Mouse (Mus musculus) heart, embryonic 15.5 days (tissue): ENCODE measurements around the gene Trdmt1. TPM values are rescaled to one million over a fixed set of nuclear protein-coding genes. Genes with fewer than 3 reads are reported as not detected.

Experiments used
- ATAC-seq: fragments of 200-750 bp; cut with Nextera tagmentation; replicated peaks from 2 replicates; pipeline ENCODE4 v1.8.0; 2017; ENCODE audit warnings: low read depth, moderate TSS enrichment; ENCODE audit not compliant: insufficient number of reproducible peaks, insufficient read depth, low FRiP score
- H3K27ac ChIP-seq: fragments of 300-500 bp; sonication (generic); 2 replicates; pipeline ENCODE4 v1.5.1; 2015; ENCODE audit warnings: mild to moderate bottlenecking, inconsistent platforms
- H3K27me3 ChIP-seq: fragments of 300-500 bp; sonication (generic); 2 replicates; pipeline ENCODE4 v1.6.1; 2015; ENCODE audit warnings: inconsistent platforms
- H3K36me3 ChIP-seq: fragments of 300-500 bp; sonication (generic); 2 replicates; pipeline ENCODE4 v1.6.1; 2015; ENCODE audit warnings: mild to moderate bottlenecking, inconsistent platforms
- H3K4me1 ChIP-seq: fragments of 300-500 bp; sonication (generic); replicated peaks from 2 replicates; pipeline ENCODE4 v1.6.1; 2015; ENCODE audit warnings: inconsistent platforms
- H3K4me2 ChIP-seq: fragments of 300-500 bp; sonication (generic); 2 replicates; pipeline ENCODE4 v1.6.1; 2015; ENCODE audit warnings: inconsistent platforms, mild to moderate bottlenecking, moderate library complexity
- H3K4me3 ChIP-seq: fragments of 300-500 bp; sonication (generic); 2 replicates; pipeline ENCODE4 v1.5.1; 2015; ENCODE audit warnings: mild to moderate bottlenecking, inconsistent platforms
- H3K9ac ChIP-seq: fragments of 300-500 bp; sonication (generic); 2 replicates; pipeline ENCODE4 v1.6.1; 2015; ENCODE audit warnings: mild to moderate bottlenecking, inconsistent platforms
- H3K9me3 ChIP-seq: fragments of 300-500 bp; sonication (generic); replicated peaks from 2 replicates; pipeline ENCODE4 v1.6.1; 2016; ENCODE audit warnings: inconsistent platforms
- WGBS: fragments of 180-500 bp; shearing (Covaris S2); methylation state at CpG from one replicate; pipeline ENCODE4 v1.1.7; 2015; ENCODE audit warnings: mixed read lengths; 5-methylcytosine and 5-hydroxymethylcytosine counted together
- polyA plus RNA-seq: library from polyadenylated mRNA; unstranded; fragments of >200 nt; fragmentation: Nextera tagmentation; extraction: Ambion mirVana; gene quantifications from 2 replicates; pipeline ENCODE4 v1.2.1, GENCODE M21; 2015

Gene Trdmt1
- polyA plus RNA-seq, 1 experiment from 2014 or later, result 7.6 TPM

GRCm38 (mm10) chr2:13556239-13556638, 11.8 kb upstream of the Trdmt1 start:
- Histone ChIP-seq H3K36me3 (no peaks in the 10 kb centered on the region), H3K27me3 (no peaks in the 10 kb centered on the region), H3K9ac (no peak overlapping the region), H3K9me3 (no peaks in the 10 kb centered on the region), H3K4me3 (no peak overlapping the region), H3K4me1 (peaks cover 14% of the 10 kb centered on the region), H3K4me2 (no peak overlapping the region), H3K27ac (no peak overlapping the region)
- ATAC-seq, result no peak

- Histone ChIP-seq H3K36me3 (no peaks in the 10 kb centered on the region), H3K9ac (no peak overlapping the region), H3K4me2 (no peak overlapping the region), H3K9me3 (no peaks in the 10 kb centered on the region), H3K27me3 (no peaks in the 10 kb centered on the region), H3K4me1 (peaks cover 14% of the 10 kb centered on the region), H3K27ac (no peak overlapping the region), H3K4me3 (no peak overlapping the region)
- no peak for ATAC-seq
- WGBS, result 34% methylated on average over 2 of the region's 2 CpGs
These were observed 9.5 kb upstream of the Trdmt1 start for GRCm38 (mm10) chr2:13553966-13554365.

GRCm38 (mm10) chr2:13548749-13549148, 4.3 kb upstream of the Trdmt1 start:
- no peaks in the 10 kb centered on the region for H3K36me3 ChIP-seq
- no peak for ATAC-seq
- H3K4me3 ChIP-seq, result no peak overlapping the region
- H3K9ac ChIP-seq, result no peak overlapping the region
- 62% methylated on average over 3 of the region's 3 CpGs for WGBS
- peaks cover 8% of the 10 kb centered on the region for H3K4me1 ChIP-seq
- H3K4me2 ChIP-seq, result no peak overlapping the region
- H3K27ac ChIP-seq, result no peak overlapping the region
- no peaks in the 10 kb centered on the region for H3K27me3 ChIP-seq
- H3K9me3 ChIP-seq, result no peaks in the 10 kb centered on the region

DNA sequence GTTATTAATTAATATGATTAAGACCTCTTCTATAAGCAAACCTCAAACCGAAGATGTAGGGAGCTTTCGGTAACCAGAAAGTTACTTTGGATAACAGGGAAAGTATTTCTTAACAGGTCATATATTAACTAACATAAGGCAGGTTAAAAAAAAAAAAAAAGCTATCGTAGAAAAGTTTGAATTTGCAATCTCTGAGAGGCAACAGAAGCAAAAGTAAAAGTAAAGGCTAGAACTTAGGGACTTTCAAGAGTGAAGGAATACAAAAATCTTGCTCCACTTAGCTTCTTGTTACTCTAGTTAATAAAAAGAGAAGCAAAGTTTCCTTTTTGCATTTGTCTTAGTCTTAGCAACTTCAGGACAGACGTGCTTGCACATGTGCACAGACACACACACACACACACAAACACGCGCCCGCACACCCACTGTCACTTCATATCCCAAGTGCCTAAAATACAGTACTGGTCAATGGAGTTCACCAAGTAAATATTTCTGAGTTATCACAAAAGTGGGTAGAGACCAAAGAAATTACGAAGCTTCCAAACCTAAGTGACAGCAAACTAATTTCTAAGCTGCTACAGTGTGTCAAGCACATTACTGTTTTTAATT, 846 bp downstream of the Trdmt1 start:
- Histone ChIP-seq H3K4me2 (peak overlapping the region; percentile 64), H3K27ac (peak overlapping the region; percentile 93), H3K36me3 (no peaks in the 10 kb centered on the region), H3K4me3 (peak overlapping the region; percentile 62), H3K27me3 (no peaks in the 10 kb centered on the region), H3K4me1 (peaks cover 10% of the 10 kb centered on the region), H3K9me3 (no peaks in the 10 kb centered on the region), H3K9ac (peak overlapping the region; percentile 58)
- 0 out of 2 replicates have a peak, but pooled peaks have one; percentile 7 for ATAC-seq
- 53% methylated on average over 8 of the region's 8 CpGs for WGBS

DNA sequence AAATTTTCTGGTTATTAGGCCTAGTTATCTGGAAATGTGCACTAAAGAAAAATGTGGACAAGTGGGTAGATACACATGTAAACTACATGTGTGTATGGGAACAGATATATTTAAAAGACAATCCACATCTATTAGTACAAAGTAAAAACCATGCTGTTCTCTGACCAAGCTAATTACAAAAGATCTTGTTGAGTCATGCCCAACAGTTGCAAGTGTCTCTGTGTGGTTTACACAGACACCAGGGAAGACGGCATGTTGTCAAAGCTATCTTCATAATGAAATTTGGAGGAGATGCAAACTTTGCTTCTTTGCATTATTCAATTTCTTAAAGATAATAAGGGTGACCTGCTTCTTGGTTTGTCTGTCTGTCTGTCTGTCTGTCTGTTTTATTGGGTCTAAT, 4.6 kb downstream of the Trdmt1 start:
- no peak overlapping the region for H3K4me2 ChIP-seq
- no peak for ATAC-seq
- no peak overlapping the region for H3K27ac ChIP-seq
- WGBS, result 85% methylated on average over 1 of the region's 1 CpGs
- H3K36me3 ChIP-seq, result no peaks in the 10 kb centered on the region
- no peak overlapping the region for H3K9ac ChIP-seq
- peaks cover 8% of the 10 kb centered on the region for H3K4me1 ChIP-seq
- no peak overlapping the region for H3K4me3 ChIP-seq
- H3K27me3 ChIP-seq, result no peaks in the 10 kb centered on the region
- no peaks in the 10 kb centered on the region for H3K9me3 ChIP-seq

DNA sequence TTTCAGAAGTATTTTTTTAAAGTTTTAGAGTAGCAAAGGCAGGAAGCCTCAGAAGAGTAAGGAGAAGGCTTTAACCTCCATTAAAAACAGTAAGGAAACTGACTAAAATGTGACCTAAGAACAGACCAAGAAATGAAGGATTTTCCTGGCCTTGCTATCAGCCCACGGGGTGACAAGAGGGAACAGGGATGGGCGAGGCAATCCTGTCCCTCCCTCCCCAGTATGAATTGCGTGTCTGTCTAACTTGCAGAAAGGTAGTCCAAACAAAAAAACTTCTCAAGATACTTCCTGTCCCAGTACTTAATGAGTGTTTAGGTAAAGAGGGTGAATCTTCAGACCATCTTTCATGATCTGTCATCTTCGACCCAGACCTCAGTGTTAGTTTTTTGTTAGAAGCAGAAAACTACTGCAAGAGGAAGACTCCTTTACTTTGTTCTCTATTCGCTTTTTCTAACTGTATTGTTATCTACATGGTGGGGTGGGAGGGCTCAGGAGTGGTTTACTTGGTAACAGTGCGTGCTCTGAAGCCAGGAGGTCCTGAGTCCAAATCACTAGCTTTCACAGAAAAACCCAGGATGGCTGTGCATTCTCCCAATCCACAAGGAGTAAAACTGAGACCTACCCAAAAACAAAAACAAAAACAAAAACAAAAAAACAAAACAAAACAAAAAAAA, 5.6 kb downstream of the Trdmt1 start:
- H3K4me1 ChIP-seq, result peaks cover 3% of the 10 kb centered on the region; the same call in 1 of the 2 replicates
- no peak overlapping the region for H3K4me3 ChIP-seq
- no peak overlapping the region for H3K27ac ChIP-seq
- WGBS, result 59% methylated on average over 6 of the region's 6 CpGs
- no peaks in the 10 kb centered on the region for H3K27me3 ChIP-seq
- no peak for ATAC-seq
- H3K36me3 ChIP-seq, result no peaks in the 10 kb centered on the region
- no peak overlapping the region for H3K9ac ChIP-seq
- no peak overlapping the region for H3K4me2 ChIP-seq
- H3K9me3 ChIP-seq, result no peaks in the 10 kb centered on the region

- WGBS, result 95% methylated on average over 2 of the region's 2 CpGs
- H3K9me3 ChIP-seq, result no peaks in the 10 kb centered on the region
- no peak overlapping the region for H3K4me2 ChIP-seq
- no peak overlapping the region for H3K4me3 ChIP-seq
- H3K36me3 ChIP-seq, result no peaks in the 10 kb centered on the region
- H3K27ac ChIP-seq, result no peak overlapping the region
- H3K4me1 ChIP-seq, result no peaks in the 10 kb centered on the region
- no peak overlapping the region for H3K9ac ChIP-seq
- no peak for ATAC-seq
- H3K27me3 ChIP-seq, result no peaks in the 10 kb centered on the region
These were observed 6.2 kb downstream of the Trdmt1 start for GRCm38 (mm10) chr2:13538258-13538657.

DNA sequence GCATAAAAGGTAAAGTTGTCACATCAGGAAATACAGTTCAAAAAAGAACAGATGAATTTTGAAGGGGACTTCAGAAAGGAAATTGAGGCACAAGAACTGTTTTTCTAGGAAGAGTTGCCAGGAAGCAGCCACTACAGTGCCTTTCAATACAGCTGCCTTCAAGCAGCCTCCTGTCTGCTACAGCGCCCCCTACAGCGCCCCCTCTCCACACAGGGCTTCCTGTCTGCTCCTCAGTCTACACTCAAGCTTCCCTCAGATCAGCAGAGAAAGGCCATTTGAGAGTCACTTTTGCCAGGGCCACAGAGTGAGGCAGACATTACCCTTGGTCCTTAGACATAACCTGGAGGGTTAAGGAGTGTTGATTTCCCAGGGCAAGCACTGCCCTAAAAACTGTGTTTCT, 6.7 kb downstream of the Trdmt1 start:
- Histone ChIP-seq H3K4me2 (no peak overlapping the region), H3K27ac (no peak overlapping the region), H3K27me3 (no peaks in the 10 kb centered on the region), H3K4me3 (no peak overlapping the region), H3K9ac (no peak overlapping the region), H3K36me3 (no peaks in the 10 kb centered on the region), H3K4me1 (no peaks in the 10 kb centered on the region), H3K9me3 (no peaks in the 10 kb centered on the region)
- ATAC-seq, result no peak
- 16% methylated on average over 2 of the region's 2 CpGs for WGBS

GRCm38 (mm10) chr2:13536747-13537146, 7.7 kb downstream of the Trdmt1 start:
- no peak for ATAC-seq
- Histone ChIP-seq H3K9ac (no peak overlapping the region), H3K4me1 (no peaks in the 10 kb centered on the region), H3K27me3 (no peaks in the 10 kb centered on the region), H3K27ac (no peak overlapping the region), H3K4me2 (no peak overlapping the region), H3K4me3 (no peak overlapping the region), H3K36me3 (no peaks in the 10 kb centered on the region), H3K9me3 (no peaks in the 10 kb centered on the region)

GRCm38 (mm10) chr2:13530639-13531038, 13.8 kb downstream of the Trdmt1 start:
- WGBS, result 56% methylated on average over 6 of the region's 6 CpGs
- Histone ChIP-seq H3K36me3 (no peaks in the 10 kb centered on the region), H3K4me2 (no peak overlapping the region), H3K4me1 (peaks cover 11% of the 10 kb centered on the region), H3K4me3 (no peak overlapping the region), H3K9me3 (no peaks in the 10 kb centered on the region), H3K27me3 (no peaks in the 10 kb centered on the region), H3K9ac (no peak overlapping the region), H3K27ac (no peak overlapping the region)
- ATAC-seq, result no peak

DNA sequence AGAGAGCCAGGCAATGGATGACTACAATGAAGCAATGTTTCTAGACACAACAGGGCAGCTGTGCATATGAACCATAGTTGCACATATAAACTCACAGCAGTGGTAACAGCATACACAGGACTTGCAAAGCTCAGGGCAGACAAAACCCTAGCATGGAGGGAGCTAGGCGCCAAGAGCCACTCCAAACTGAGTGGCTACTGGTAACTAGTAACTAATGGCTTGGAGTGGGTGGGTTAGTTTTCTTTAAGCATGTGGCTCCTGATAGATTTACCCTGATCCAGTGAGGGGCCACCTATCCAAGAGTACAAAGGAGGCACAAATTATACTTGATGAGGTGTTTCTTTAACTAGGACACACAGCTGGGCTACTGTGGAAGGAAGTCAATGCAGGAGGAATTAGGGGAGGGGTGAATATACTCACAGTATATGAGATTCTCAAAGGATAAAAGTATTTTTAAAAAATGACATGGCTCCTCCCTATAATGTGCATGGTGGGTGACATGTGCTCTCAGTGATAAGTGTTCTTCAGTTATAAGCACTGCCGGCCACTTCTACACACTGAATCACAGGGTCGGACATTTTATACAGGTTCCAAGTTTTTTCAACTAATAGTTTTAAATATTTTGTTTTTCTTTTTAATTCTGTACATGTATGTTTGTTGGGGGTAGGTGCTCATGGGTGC, 15.1 kb downstream of the Trdmt1 start:
- H3K36me3 ChIP-seq, result no peaks in the 10 kb centered on the region
- no peak overlapping the region for H3K4me2 ChIP-seq
- H3K9ac ChIP-seq, result no peak overlapping the region
- H3K27me3 ChIP-seq, result no peaks in the 10 kb centered on the region
- 93% methylated on average over 3 of the region's 3 CpGs for WGBS
- H3K27ac ChIP-seq, result no peak overlapping the region
- H3K9me3 ChIP-seq, result no peaks in the 10 kb centered on the region
- ATAC-seq, result no peak
- H3K4me1 ChIP-seq, result peaks cover 11% of the 10 kb centered on the region
- no peak overlapping the region for H3K4me3 ChIP-seq

- H3K4me3 ChIP-seq, result no peak overlapping the region
- no peak for ATAC-seq
- H3K36me3 ChIP-seq, result no peaks in the 10 kb centered on the region
- no peaks in the 10 kb centered on the region for H3K9me3 ChIP-seq
- H3K4me1 ChIP-seq, result peaks cover 11% of the 10 kb centered on the region
- no peak overlapping the region for H3K9ac ChIP-seq
- H3K4me2 ChIP-seq, result no peak overlapping the region
- no peaks in the 10 kb centered on the region for H3K27me3 ChIP-seq
- peak overlapping the region; percentile 26; the same call in 1 of the 2 replicates for H3K27ac ChIP-seq
- 33% methylated on average over 4 of the region's 4 CpGs for WGBS
These were observed 16.9 kb downstream of the Trdmt1 start for GRCm38 (mm10) chr2:13527531-13527930.
